Mouse (Mus musculus): Measurements from ENCODE around the gene Etv1. TPM values are rescaled to one million over a fixed set of nuclear protein-coding genes. Genes with fewer than 3 reads are reported as not detected.
A peak's percentile ranks its signal among the peaks of the same experiment; 100 is the strongest.

Etv1 gene
- 0.85 and 0.93 TPM in 2 replicates for polyA plus RNA-seq (2015; fragmentation: Nextera tagmentation; extraction: Ambion mirVana)

DNA sequence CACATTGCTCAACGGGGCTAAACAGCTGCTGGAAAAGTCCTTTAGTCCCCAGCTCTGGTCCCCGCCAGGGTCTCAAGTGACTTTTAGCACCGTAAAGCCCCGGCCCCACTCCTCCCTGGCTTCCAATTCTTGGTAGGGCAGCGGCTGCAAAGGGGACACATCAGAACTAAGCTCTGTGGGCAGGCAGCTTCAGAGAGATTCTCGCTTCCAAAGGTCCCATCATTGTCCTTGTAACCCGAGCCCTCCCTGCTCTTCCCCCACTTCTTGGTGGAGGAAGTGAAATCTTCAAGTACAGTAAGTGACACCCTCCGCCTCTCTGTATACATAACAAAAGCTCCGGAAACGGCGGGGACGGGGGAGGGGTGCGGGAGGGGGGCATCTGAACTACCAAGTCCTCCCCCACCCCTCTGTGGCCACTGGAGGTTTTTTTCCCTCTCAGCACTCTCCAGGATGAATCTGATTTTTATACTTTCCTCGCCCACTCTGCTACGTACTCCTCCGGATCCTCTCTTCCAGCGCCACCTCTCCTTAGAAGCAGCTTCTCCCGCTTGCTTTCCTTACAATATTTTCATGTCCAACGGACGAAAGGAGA is at the start of gene Etv1:
Gene Etv1, plus strand, starts transcription at position 195 of the 592 bp plus-strand sequence.
- peak within 1 kb of the TSS; percentile 74 for H3K4me2 ChIP-seq
- H3K4me1 ChIP-seq (replicated peaks) = no peaks in the 10 kb centered on the region; the same call in 1 of the 2 replicates
- H3K9me3 ChIP-seq (replicated peaks) = no peaks in the 10 kb centered on the region
- peak within 1 kb of the TSS; percentile 45 for H3K27ac ChIP-seq (replicated peaks)
- under 1% methylated on average over 20 of the region's 20 CpGs for WGBS (ENCODE audit: insufficient replicate concordance)
- H3K4me3 ChIP-seq (replicated peaks) = peak within 1 kb of the TSS; percentile 54
- H3K27me3 ChIP-seq = peaks cover 13% of the 10 kb centered on the region
- H3K36me3 ChIP-seq (replicated peaks) = no peaks in the 10 kb centered on the region
- peak; percentile 66 for ATAC-seq (ENCODE audit: insufficient read depth)
- H3K9ac ChIP-seq = 0 out of 2 replicates have a peak within 1 kb of the TSS, but pooled peaks have one; percentile 11

DNA sequence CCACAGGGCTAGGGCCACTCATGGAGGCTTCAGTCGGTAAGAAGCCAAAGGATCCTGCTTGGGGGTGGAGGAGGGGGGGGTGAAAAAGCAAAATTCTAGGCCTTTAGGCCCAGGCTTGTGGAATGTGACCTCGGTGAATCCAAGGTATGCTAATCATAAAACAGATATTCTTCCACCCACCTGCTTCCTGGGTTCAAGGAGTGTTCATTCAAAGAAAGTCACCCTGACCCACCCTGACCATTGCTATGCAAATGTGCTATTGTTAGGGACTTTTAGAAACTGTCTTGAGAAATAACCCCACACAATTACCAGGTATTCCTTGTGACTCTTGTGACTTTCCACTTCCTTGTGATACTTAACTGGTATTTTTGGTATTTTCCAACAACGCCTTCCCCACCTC is 49.5 kb upstream of the Etv1 start:
- ATAC-seq (ENCODE audit: insufficient read depth) = no peak
- Histone ChIP-seq H3K27ac (replicated peaks) (no peak overlapping the region), H3K4me1 (replicated peaks) (no peaks in the 10 kb centered on the region), H3K4me3 (replicated peaks) (no peak overlapping the region), H3K9me3 (replicated peaks) (no peaks in the 10 kb centered on the region), H3K27me3 (no peaks in the 10 kb centered on the region), H3K4me2 (no peak overlapping the region), H3K9ac (no peak overlapping the region), H3K36me3 (replicated peaks) (no peaks in the 10 kb centered on the region)
- 58% methylated on average over 3 of the region's 3 CpGs for WGBS (ENCODE audit: insufficient replicate concordance)

DNA sequence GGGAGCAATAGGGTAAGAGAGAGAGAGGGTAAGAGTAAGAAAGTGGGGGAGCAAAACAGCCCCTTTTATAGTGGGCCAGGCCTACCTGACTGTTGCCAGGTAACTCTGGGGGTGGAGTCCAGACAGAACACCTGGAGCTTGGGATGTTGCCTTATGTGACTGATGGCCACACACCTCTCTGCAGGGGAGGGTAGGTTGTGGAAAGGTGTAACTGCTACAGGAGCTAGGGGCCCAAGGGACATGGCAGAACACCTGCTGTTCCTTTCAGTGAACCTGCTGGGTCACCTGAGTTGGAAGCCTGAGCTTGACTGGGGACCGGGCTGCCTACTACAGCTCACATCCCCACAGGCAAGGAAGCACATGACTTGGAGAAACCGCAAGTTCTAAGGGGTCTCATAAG is 48.4 kb upstream of the Etv1 start:
- Histone ChIP-seq H3K4me1 (replicated peaks) (no peaks in the 10 kb centered on the region), H3K9me3 (replicated peaks) (no peaks in the 10 kb centered on the region), H3K9ac (no peak overlapping the region), H3K36me3 (replicated peaks) (no peaks in the 10 kb centered on the region), H3K27ac (replicated peaks) (no peak overlapping the region), H3K4me3 (replicated peaks) (no peak overlapping the region), H3K4me2 (no peak overlapping the region), H3K27me3 (no peaks in the 10 kb centered on the region)
- no peak for ATAC-seq (ENCODE audit: insufficient read depth)
- WGBS (ENCODE audit: insufficient replicate concordance) = 58% methylated on average over 2 of the region's 2 CpGs

DNA sequence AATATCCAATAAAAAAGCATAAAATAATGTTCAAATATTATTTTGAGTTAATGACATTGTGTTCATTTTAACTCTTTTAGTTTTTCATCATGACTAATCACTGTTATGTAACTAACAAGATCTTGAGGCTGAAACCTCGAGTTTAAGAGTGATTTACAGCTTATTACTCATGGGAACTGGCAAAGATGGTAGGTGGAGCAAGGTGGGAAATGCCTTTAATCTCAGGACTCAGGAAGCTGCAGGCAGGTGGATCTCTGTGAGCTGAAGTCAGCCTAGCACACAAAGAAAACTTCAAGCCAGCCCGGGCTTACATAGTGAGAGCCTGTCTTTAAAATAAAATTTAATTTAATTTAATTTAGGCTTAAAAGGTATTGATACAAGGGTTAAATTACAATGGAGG is 19.9 kb upstream of the Etv1 start:
- H3K4me1 ChIP-seq (replicated peaks) = no peaks in the 10 kb centered on the region
- H3K36me3 ChIP-seq (replicated peaks) = no peaks in the 10 kb centered on the region
- H3K4me3 ChIP-seq (replicated peaks) = no peak overlapping the region
- H3K9me3 ChIP-seq (replicated peaks) = no peaks in the 10 kb centered on the region
- H3K27ac ChIP-seq (replicated peaks) = no peak overlapping the region
- H3K4me2 ChIP-seq = no peak overlapping the region
- 28% methylated on average over 2 of the region's 2 CpGs for WGBS (ENCODE audit: insufficient replicate concordance)
- no peak overlapping the region for H3K9ac ChIP-seq
- ATAC-seq (ENCODE audit: insufficient read depth) = no peak
- no peaks in the 10 kb centered on the region for H3K27me3 ChIP-seq

DNA sequence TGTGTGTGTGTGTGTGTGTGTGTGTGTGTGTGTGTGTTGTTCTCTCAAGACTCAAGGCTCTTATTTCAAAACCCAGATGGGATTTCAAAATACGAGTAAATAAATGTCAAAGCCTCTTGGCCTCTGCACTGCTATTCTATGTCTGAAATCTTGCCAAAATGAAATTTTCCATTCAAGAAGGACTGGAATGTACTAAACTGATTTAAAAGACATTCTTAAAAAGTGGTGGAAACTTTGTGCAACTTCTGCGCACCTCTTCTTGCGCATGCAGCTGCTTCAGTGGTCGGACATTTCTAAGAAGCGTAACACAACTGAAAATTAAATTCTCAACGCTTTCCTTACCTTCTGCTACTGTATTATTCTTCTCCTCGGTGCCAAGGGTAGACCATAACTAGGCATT is 1.9 kb upstream of the Etv1 start:
- H3K4me2 ChIP-seq = no peak overlapping the region
- no peaks in the 10 kb centered on the region; the same call in 1 of the 2 replicates for H3K4me1 ChIP-seq (replicated peaks)
- no peaks in the 10 kb centered on the region for H3K36me3 ChIP-seq (replicated peaks)
- H3K9me3 ChIP-seq (replicated peaks) = no peaks in the 10 kb centered on the region
- WGBS (ENCODE audit: insufficient replicate concordance) = 70% methylated on average over 7 of the region's 7 CpGs
- no peak overlapping the region for H3K4me3 ChIP-seq (replicated peaks)
- ATAC-seq (ENCODE audit: insufficient read depth) = no peak
- H3K27ac ChIP-seq (replicated peaks) = no peak overlapping the region
- H3K9ac ChIP-seq = no peak overlapping the region
- H3K27me3 ChIP-seq = peaks cover 13% of the 10 kb centered on the region

DNA sequence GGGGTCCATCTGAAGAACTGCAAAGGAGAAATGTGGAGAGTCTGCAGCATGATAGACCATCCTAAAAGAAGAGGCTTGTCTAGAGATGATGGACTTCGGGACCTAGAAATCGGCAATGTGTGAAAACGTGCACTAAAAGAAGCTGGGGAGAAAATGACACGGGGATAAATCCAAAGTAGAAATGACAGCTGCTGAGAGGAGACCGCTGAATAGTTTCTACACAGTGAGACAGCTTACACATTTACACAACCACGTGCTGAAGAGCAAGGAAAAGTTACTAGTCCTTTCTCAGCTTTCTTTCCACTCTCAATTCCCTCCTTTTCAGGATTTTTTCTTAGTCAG is 1.3 kb upstream of the Etv1 start:
- ATAC-seq (ENCODE audit: insufficient read depth) = no peak
- Histone ChIP-seq H3K27ac (replicated peaks) (no peak overlapping the region), H3K9ac (no peak overlapping the region), H3K4me2 (peak overlapping the region; percentile 74), H3K36me3 (replicated peaks) (no peaks in the 10 kb centered on the region), H3K9me3 (replicated peaks) (no peaks in the 10 kb centered on the region), H3K4me1 (replicated peaks) (no peaks in the 10 kb centered on the region; the same call in 1 of the 2 replicates), H3K4me3 (replicated peaks) (peak overlapping the region; percentile 54), H3K27me3 (peaks cover 13% of the 10 kb centered on the region)
- WGBS (ENCODE audit: insufficient replicate concordance) = 4% methylated on average over 6 of the region's 6 CpGs

DNA sequence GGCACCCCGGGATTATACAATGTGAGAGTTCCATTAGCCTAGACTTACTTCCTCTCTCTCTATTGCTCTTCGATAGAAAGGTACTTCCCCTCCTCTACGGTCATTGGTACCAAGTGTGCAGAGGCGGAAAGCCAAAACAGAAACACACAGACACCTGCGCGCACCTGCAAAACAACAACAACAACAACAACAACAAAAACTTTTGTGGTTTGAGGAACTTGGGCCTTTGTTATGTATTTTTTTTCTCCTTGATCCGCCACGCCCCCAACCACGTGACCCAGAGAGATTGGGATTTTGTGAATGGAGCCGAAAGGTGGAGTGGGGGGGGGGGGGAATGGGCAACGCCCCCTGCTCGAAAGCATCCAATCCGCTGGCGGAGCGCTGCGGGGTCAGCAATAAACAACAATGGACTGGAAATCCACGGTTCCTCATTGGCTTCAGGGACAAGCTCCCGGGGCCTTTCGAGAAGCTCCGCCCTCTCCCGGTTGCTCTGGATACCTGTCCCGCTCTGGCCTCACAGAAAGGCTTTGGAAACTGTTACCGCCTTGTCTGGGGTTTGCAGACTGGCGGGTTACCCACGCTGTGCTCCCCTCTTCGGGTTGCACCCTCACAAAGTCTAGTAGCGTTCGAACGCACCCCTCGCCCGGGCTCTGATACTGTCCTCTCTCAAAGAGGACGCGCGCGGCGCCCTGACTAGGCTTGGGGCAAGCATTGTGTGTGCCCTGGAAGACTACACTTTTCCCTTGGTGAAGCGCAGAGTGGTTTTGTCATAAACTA is 693 bp upstream of the Etv1 start:
- Histone ChIP-seq H3K4me2 (peak overlapping the region; percentile 74), H3K4me3 (replicated peaks) (peak overlapping the region; percentile 54), H3K4me1 (replicated peaks) (no peaks in the 10 kb centered on the region; the same call in 1 of the 2 replicates), H3K9me3 (replicated peaks) (no peaks in the 10 kb centered on the region), H3K27ac (replicated peaks) (peak overlapping the region; percentile 33; the same call in 1 of the 2 replicates), H3K36me3 (replicated peaks) (no peaks in the 10 kb centered on the region), H3K9ac (no peak overlapping the region), H3K27me3 (peaks cover 13% of the 10 kb centered on the region)
- under 1% methylated on average over 37 of the region's 37 CpGs for WGBS (ENCODE audit: insufficient replicate concordance)
- peak; percentile 79 for ATAC-seq (ENCODE audit: insufficient read depth)

DNA sequence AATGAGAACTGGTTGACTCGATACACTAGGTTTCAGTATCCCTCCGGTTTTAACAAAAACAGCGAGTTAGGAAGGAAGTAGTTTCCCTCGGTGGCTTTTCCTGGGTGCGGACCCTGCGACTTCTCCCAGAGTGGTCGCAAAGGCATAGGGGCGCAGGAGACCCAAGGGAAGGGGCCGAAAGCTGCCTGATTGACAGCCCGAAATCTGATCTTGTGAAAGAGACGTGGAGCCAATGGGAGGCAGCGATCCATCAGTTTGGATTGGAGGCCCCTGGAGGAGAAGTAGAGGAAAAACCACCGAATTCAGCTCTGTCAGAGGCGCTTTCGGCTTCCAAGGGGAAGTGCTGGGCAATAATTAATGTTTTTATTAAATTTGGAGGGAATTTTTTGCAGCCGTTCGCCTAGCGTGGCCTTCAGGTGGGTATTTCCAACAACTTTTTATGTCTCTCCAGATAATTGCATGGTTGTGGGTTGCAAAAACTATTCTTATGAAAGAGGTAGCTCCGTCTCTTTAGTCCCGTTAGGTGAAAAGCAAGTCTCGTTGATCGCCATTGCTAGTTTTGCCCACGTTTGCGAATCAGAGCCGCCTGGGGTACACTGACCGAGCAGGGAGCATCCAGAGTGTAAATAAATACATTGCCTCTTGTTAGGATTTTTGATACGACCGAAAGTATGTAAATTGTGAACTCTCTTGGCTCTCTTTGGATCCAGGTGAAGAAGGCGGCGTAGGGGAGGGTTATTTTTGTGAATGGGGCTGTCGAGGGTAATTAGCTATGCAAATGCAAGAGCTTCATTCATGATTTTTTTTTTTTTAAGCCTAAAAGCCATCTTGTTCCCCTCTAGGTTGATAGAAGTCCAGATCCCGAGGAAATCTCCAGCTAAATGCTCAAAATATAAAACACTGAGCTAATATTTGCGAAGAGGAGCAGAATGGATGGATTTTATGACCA is 1.1 kb downstream of the Etv1 start:
- peak overlapping the region; percentile 45 for H3K27ac ChIP-seq (replicated peaks)
- ATAC-seq (ENCODE audit: insufficient read depth) = no peak
- peaks cover 13% of the 10 kb centered on the region for H3K27me3 ChIP-seq
- no peaks in the 10 kb centered on the region for H3K9me3 ChIP-seq (replicated peaks)
- peak overlapping the region; percentile 74 for H3K4me2 ChIP-seq
- WGBS (ENCODE audit: insufficient replicate concordance) = under 1% methylated on average over 33 of the region's 33 CpGs
- H3K9ac ChIP-seq = 0 out of 2 replicates have a peak overlapping the region, but pooled peaks have one; percentile 11
- H3K36me3 ChIP-seq (replicated peaks) = no peaks in the 10 kb centered on the region
- H3K4me1 ChIP-seq (replicated peaks) = no peaks in the 10 kb centered on the region; the same call in 1 of the 2 replicates
- peak overlapping the region; percentile 54 for H3K4me3 ChIP-seq (replicated peaks)

DNA sequence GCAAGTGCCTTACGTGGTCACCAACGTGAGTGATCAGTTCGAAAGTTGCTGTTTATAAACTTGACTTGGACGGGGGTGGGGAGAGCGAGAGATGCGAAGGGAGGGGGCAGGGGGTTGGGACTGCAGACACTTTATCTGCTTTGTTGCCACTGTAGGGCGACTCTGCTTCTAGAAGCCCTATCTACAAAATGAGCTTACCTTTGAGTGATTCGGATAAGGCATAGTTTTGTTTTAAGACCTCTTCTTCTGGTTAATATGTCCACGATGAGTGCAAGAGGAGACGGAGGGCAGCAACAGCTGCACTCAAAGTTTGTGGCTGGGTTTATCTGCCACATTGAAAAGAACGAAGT is 1.8 kb downstream of the Etv1 start:
- H3K27me3 ChIP-seq = peaks cover 13% of the 10 kb centered on the region
- H3K36me3 ChIP-seq (replicated peaks) = no peaks in the 10 kb centered on the region
- H3K9me3 ChIP-seq (replicated peaks) = no peaks in the 10 kb centered on the region
- H3K9ac ChIP-seq = no peak overlapping the region
- H3K4me2 ChIP-seq = peak overlapping the region; percentile 74
- 3% methylated on average over 11 of the region's 11 CpGs for WGBS (ENCODE audit: insufficient replicate concordance)
- no peaks in the 10 kb centered on the region; the same call in 1 of the 2 replicates for H3K4me1 ChIP-seq (replicated peaks)
- no peak overlapping the region for H3K27ac ChIP-seq (replicated peaks)
- H3K4me3 ChIP-seq (replicated peaks) = peak overlapping the region; percentile 54
- no peak for ATAC-seq (ENCODE audit: insufficient read depth)

DNA sequence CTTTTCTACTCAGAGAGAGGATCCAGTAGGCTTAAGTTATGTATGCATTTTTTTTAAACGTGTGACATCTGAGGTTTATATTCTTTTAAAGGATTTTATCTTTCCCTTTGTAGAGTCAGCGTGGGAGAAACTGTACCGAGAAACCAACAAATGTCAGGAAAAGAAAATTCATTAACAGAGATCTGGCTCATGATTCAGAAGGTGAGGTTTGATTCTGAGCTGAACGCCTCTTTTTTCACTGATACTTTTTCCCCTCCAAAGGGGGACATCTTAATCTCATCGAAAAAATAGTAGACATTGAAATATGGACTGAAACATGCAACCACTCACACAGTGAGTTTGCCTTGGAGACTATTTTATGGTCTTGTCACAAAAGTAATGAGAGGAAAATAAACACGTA is 2.5 kb downstream of the Etv1 start:
- H3K4me3 ChIP-seq (replicated peaks) = no peak overlapping the region
- ATAC-seq (ENCODE audit: insufficient read depth) = no peak
- H3K4me2 ChIP-seq = no peak overlapping the region
- peaks cover 13% of the 10 kb centered on the region for H3K27me3 ChIP-seq
- H3K4me1 ChIP-seq (replicated peaks) = no peaks in the 10 kb centered on the region; the same call in 1 of the 2 replicates
- no peaks in the 10 kb centered on the region for H3K9me3 ChIP-seq (replicated peaks)
- no peak overlapping the region for H3K9ac ChIP-seq
- H3K36me3 ChIP-seq (replicated peaks) = no peaks in the 10 kb centered on the region
- WGBS (ENCODE audit: insufficient replicate concordance) = 37% methylated on average over 6 of the region's 6 CpGs
- no peak overlapping the region for H3K27ac ChIP-seq (replicated peaks)

DNA sequence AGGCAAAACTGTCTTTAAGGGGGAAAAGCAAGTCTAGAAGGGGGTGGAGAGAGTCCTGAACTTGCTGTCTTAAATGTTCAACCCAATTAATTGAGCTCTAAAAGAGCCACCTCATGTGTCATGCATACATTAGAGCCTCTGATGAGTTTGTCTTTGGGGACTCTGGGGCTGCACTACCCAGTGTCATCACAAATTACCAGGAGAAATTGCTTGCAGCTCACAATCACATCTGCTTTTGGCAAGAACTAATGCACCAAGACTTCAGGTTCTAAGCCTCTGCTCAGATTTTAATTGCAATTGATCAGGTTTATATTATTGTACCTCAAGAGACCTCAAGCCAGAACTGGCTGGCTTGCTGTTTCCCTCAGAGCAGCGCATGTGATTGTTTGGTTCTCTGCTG is 4.1 kb downstream of the Etv1 start:
- no peak overlapping the region for H3K4me3 ChIP-seq (replicated peaks)

More for the DNA sequence above, 4.1 kb downstream of the Etv1 start:
- H3K36me3 ChIP-seq (replicated peaks) = no peaks in the 10 kb centered on the region
- H3K4me2 ChIP-seq = no peak overlapping the region
- no peak overlapping the region for H3K9ac ChIP-seq
- H3K4me1 ChIP-seq (replicated peaks) = no peaks in the 10 kb centered on the region; the same call in 1 of the 2 replicates
- 61% methylated on average over 1 of the region's 1 CpGs for WGBS (ENCODE audit: insufficient replicate concordance)
- no peak for ATAC-seq (ENCODE audit: insufficient read depth)
- H3K9me3 ChIP-seq (replicated peaks) = no peaks in the 10 kb centered on the region
- no peak overlapping the region for H3K27ac ChIP-seq (replicated peaks)
- peaks cover 13% of the 10 kb centered on the region for H3K27me3 ChIP-seq
